Mouse (Mus musculus) bone marrow macrophage, adult 2 months (primary cell): ENCODE data around the gene Arl13a. TPM values are rescaled to one million over a fixed set of nuclear protein-coding genes. Genes with fewer than 3 reads are reported as not detected.

Experiments used
- H3K27ac ChIP-seq: 2 replicates; pipeline ENCODE4 v1.5.1; 2012; ENCODE audit warnings: low read depth, low read length; ENCODE audit not compliant: insufficient read depth
- H3K4me1 ChIP-seq: 2 replicates; pipeline ENCODE4 v1.6.1; 2012; ENCODE audit warnings: low read length; ENCODE audit not compliant: control insufficient read depth, insufficient read depth
- H3K4me3 ChIP-seq: 2 replicates; pipeline ENCODE4 v1.5.1; 2012; ENCODE audit warnings: mild to moderate bottlenecking, low read length, moderate library complexity; ENCODE audit not compliant: insufficient read depth
- CTCF ChIP-seq: IDR thresholded peaks from 2 replicates; pipeline ENCODE4 v1.5.1; 2012; ENCODE audit warnings: low read depth, mild to moderate bottlenecking, low read length, moderate library complexity
- POLR2A ChIP-seq: IDR thresholded peaks from 2 replicates; pipeline ENCODE4 v1.6.1; 2012; ENCODE audit warnings: mild to moderate bottlenecking, low read depth, low read length, borderline replicate concordance
- polyA plus RNA-seq: library from polyadenylated mRNA; stranded (reverse); fragments of >200 nt; gene quantifications from 2 replicates; pipeline ENCODE4 v1.2.4, GENCODE M21; 2012; ENCODE audit not compliant: missing spikeins, insufficient read depth, insufficient read length

Gene Arl13a
- polyA plus RNA-seq, 1 experiment: not detected

DNA sequence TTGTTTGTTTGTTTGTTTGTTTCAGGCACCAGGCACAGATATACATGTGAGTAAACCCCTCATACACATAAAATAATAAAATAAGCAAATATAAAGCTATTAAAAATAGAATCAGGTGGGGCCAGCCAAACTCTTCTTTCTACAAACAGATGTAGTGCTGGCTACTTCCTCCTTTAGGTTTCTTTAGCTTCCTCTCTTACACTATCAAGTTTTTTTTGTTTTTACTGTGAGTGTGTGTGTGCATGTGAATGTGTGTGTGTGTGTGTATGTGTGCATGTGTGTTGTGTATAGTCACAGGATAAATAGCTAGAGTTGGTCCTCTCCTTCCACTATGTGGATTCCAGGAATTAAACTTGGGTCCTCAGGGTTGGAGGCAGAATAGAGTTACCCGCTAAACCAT, 12.6 kb upstream of the Arl13a start:
- Histone ChIP-seq H3K4me1 (no peaks in the 10 kb centered on the region), H3K4me3 (no peak overlapping the region), H3K27ac (no peak overlapping the region)
- TF ChIP-seq CTCF (no peak), POLR2A (no peak)

DNA sequence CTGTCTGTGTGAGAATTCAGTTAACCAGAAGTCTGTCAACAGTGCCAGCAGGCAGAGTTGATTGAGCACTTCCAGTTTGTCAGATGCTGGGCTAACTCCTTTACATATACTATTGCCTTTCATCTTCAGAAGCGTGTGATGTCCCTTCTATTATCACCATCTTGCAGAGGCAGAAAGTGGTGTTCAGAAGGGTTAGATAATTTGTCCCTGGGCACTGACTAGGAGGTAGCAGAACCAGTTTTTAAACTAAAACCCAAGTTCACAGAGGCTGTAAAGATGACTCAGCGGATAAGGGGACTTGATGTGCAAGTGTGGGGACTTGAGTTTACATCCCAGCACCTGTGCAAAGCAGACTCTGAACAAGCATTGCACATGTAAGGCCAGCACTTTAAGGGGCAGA, 21.2 kb downstream of the Arl13a start:
- Histone ChIP-seq H3K27ac (no peak overlapping the region), H3K4me3 (no peak overlapping the region), H3K4me1 (no peaks in the 10 kb centered on the region)
- TF ChIP-seq POLR2A (no peak), CTCF (no peak)

DNA sequence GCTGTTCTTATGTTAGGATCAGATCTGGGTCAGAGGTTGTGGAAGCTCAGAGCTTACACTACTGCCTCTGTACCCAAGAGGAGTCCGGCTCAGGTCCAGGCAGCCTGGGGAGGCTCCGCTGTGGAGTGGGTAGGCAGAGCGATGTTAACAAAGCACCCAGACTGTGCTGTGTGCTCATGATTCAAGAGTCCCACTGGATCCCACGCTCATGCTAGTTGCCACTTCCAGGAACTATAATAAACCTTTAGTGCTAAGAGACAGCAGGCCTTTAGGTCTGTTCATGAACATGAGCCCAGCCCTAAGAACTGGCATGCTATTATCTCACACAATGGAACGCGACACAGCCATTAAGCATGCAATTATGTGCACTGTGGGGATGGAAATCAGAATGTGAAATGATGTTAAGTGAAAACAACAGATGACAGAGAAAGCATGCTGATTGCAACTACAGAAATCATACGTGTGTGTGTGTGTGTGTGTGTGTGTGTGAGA, 23.9 kb downstream of the Arl13a start:
- Histone ChIP-seq H3K4me3 (no peak overlapping the region), H3K4me1 (no peaks in the 10 kb centered on the region), H3K27ac (no peak overlapping the region)
- TF ChIP-seq POLR2A (no peak), CTCF (no peak)

DNA sequence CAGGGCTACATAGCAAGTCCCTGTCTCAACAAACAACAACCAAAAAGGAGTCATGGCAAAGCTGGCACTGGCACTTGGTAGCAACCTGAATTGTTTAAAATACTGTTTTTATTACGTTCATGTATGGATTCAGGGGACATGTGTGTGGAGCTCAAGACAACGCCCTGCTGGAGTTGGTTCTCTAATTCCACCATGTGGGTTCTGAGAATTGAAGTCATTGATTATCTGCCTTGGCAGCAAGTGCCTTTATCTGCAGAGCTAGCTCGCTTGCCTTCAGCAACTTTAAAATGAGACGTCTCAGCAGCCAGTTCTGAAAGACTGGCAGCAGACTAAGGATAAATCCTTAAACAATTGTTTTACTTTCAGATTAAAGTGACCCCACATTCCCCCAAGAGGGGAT, 30.9 kb downstream of the Arl13a start:
- H3K4me3 ChIP-seq: no peak overlapping the region
- TF ChIP-seq POLR2A (no peak), CTCF (no peak)

DNA sequence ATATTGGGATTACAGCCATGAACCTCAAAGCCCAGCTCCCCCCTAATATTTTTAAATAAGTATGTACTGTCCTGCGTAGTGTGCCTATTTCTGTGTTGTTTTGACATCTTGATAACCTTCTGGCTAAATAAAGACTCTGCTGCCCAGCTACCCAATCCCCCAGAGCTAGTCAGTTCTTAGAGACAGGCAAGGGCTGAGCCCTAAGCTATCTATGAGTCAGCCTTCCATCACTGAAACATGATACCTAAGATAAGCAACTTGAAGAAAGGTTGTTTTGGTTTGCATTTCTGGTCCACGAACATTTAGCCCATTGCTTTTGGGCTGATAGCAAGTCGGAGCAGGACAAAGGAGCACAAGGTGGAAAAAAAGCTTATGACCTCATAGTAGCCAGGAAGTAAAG, 33.3 kb downstream of the Arl13a start:
- Histone ChIP-seq H3K27ac (no peak overlapping the region), H3K4me1 (no peaks in the 10 kb centered on the region), H3K4me3 (no peak overlapping the region)
- TF ChIP-seq POLR2A (no peak), CTCF (no peak)

More for the DNA sequence above, 30.9 kb downstream of the Arl13a start:
- H3K27ac ChIP-seq: no peak overlapping the region
- H3K4me1 ChIP-seq: no peaks in the 10 kb centered on the region

DNA sequence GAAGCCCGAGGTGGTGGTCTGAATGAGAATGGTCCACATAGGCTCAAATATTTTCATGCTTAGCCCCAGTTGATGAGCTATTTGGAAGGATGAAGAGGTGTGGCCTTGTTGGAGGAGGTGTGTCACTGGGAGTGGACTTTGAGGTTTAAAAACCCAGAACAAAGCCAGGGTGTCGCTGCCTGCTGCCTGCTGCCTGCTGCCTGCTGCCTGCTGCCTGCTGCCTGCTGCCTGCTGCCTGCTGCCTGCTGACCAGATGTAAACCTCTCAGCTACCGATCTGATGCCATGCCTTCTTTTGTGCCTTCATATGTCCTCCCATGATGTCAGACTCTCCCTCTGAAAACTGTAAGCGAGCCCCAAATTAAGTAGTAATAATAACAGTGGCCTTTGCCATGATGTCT, 34.6 kb downstream of the Arl13a start, which contains the start of gene Nox1:
TSS of gene Nox1 (minus strand) at position 101 of the 400 bp plus-strand sequence.
- H3K27ac ChIP-seq: no peak within 1 kb of the TSS
- no peak within 1 kb of the TSS for H3K4me3 ChIP-seq
- H3K4me1 ChIP-seq: no peaks in the 10 kb centered on the region
- no peak for TF ChIP-seq CTCF
- TF ChIP-seq POLR2A: no peak

DNA sequence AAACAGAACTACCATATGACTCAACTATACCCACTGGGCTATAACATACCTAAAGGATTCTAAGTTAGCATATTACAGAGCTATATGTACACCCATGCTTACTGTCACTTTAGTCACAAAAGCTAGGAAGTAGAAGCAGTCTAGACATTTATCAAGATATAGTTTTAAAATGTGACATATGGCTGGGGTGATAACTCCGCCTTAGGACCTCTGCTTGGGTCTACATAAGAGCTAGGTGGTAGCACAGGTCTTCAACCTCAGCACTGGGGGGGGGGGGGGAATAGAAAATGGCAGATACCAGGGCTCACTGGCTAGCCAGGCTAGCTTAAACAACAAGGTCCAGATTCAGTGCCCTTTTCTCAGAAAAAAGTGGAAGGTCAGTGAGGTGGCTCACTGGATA, 45.7 kb downstream of the Arl13a start:
- no peak overlapping the region for H3K4me3 ChIP-seq
- no peak overlapping the region for H3K27ac ChIP-seq
- no peaks in the 10 kb centered on the region for H3K4me1 ChIP-seq
- TF ChIP-seq CTCF: no peak
- no peak for TF ChIP-seq POLR2A

DNA sequence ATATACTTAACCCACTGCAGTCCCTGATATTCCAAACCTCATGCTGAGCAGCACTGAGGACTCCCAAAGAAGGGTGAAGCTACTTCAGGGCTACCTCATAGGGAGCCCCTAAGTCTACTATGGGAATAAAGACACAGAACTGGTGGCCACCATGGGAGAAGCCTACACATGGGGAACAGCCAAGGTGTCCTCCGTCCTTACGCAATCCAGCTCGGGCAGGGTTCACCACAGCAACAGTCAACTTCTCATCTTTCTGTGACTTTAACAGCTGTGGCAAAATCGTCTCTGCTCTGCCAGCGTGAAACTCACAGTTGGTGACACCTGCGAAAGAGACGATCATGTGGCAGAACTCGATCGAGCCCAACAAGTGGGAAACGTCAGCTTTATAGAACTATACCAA, 51.0 kb downstream of the Arl13a start:
- Histone ChIP-seq H3K4me3 (no peak overlapping the region), H3K4me1 (no peaks in the 10 kb centered on the region), H3K27ac (no peak overlapping the region)
- no peak for TF ChIP-seq CTCF
- no peak for TF ChIP-seq POLR2A

DNA sequence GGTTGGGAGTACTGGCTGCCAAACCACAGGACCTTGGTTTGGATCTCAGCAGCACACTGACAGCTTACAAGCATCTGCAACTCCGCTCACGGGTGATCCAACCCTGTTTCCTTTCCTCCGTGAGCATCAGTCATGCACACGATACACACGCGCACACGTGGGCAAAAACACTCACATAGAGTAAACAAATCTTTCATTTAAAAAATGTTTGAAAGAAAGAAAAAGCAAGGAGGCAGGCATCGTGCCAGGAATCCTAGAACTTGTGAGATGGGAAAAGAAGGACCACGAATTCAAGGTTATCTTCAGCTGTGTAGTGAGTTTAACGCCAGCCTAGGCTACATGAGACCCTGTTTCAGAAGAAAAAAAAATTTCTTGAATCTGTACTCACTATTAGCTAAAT, 58.6 kb downstream of the Arl13a start:
- Histone ChIP-seq H3K27ac (no peak overlapping the region), H3K4me3 (no peak overlapping the region), H3K4me1 (no peaks in the 10 kb centered on the region)
- no peak for TF ChIP-seq CTCF
- TF ChIP-seq POLR2A: no peak

DNA sequence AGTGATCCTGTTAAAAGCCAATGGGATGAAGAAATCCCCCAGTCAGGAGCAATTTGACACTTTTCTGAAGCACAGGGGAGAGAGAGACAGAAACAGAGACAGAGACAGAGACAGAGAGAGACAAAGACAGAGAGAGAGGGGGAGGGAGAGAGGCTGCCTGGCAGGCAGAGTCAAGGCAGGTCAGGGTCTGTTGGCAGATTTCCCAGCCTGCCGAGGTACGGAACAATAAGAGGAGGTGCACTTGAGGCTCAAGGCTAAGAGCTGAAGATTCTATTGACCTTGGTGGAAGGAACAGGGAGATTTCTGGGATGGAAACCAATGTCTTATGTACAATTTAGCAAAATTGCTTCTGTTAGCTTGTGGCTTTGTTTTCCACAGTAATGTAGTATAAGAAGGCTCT, 60.9 kb downstream of the Arl13a start:
- no peaks in the 10 kb centered on the region for H3K4me1 ChIP-seq
- H3K27ac ChIP-seq: no peak overlapping the region
- TF ChIP-seq CTCF (no peak), POLR2A (no peak)
- H3K4me3 ChIP-seq: no peak overlapping the region

Other genes starting within 250 kb of the Arl13a start
- not detected in 2 replicates for gene Sytl4, start 205.7 kb upstream of the Arl13a start, polyA plus RNA-seq
- gene Cstf2, start 128.3 kb upstream of the Arl13a start, polyA plus RNA-seq: 14.7 and 16.9 TPM in 2 replicates
- 0.44 and 1.1 TPM in 2 replicates for gene Xkrx, start 25.4 kb upstream of the Arl13a start, polyA plus RNA-seq
- gene Nox1, start 34.5 kb downstream of the Arl13a start, polyA plus RNA-seq: 0.50 and 0.83 TPM in 2 replicates
- gene Trmt2b, start 89.5 kb downstream of the Arl13a start, polyA plus RNA-seq: 24.3 and 24.7 TPM in 2 replicates
- gene Tmem35a, start 107.7 kb downstream of the Arl13a start, polyA plus RNA-seq: not detected in 2 replicates
- gene Cenpi, start 120.6 kb downstream of the Arl13a start, polyA plus RNA-seq: 10.0 and 12.5 TPM in 2 replicates
- 0.15 and 0.23 TPM in 2 replicates for gene Drp2, start 217.1 kb downstream of the Arl13a start, polyA plus RNA-seq